Mouse (Mus musculus): ENCODE data around the gene Rc3h2.

Rc3h2 gene

GRCm38 (mm10) chr2:37338497-37339187, 84.1 kb downstream of the Rc3h2 start:
- DNase-seq, result no peak

DNA sequence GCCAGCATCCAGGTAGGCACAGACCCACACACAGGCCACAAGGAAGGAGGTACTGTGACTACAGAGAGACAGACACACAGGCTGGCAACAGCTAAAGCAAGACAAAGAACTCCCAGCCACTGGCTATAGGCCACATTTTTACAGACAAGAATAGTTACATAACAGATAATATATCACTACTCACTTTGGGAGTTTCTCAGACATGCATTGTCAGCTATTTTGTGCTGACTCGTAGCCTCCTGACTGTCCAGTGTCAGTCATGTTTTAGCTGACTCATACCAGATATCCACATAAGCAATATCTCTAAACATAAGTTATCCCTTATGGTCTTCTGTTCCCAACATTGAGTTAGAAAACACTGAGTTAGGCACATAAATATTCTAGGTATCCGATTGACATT, 89.4 kb downstream of the Rc3h2 start:
- DNase-seq, result no peak

GRCm38 (mm10) chr2:37326215-37326614, 96.5 kb downstream of the Rc3h2 start, which contains the start of gene Olfr368:
Olfr368 (plus strand) TSS chr2:37326515.
- no peak for DNase-seq
